Mouse (Mus musculus) cerebellum, adult 2 months (tissue): Measurements from ENCODE around the gene Phactr2.

Experiments
- CTCF ChIP-seq: fragments of 200-500 bp; IDR thresholded peaks from 2 replicates; pipeline ENCODE4 v1.5.1; 2011; ENCODE audit warnings: low read depth, mild to moderate bottlenecking, control low read depth, low read length, moderate library complexity, borderline replicate concordance; ENCODE audit not compliant: insufficient read depth
- POLR2A ChIP-seq: fragments of 200-500 bp; IDR thresholded peaks from 2 replicates; pipeline ENCODE4 v1.6.1; 2011; ENCODE audit warnings: low read length, control low read depth, borderline replicate concordance; ENCODE audit not compliant: insufficient read depth

DNA sequence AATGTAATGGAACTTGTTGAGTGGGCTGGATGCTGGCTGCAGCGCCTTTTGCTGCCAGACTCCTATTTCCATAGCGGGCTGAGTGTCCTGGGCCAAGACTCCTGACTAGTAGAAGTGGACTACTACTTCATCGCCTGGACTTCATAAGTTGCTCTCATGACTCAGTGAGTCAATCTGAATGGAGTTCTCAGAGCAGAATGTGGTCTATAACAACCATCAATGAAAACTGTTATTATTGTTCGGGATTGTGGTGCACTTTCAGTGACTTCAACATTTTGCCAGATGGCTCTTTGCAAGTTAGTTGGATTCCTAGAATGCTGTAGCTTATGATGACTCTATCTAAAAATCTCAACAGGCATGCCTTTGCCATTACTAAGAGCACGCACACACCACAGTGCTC, 185.9 kb downstream of the Phactr2 start:
- TF ChIP-seq CTCF (no peak), POLR2A (no peak)
